Mouse (Mus musculus): ENCODE measurements at regions not wholly inside any gene's neighbourhood (a gene's known extent, or its start where the extent isn't known, plus 50 kb on each side); places are given as distances from the start of the nearest gene placed in this dataset.

GRCm38 (mm10) chr6:34246512-34246911, 69.6 kb upstream of the Slc35b4 start:
- 87% methylated on average over 4 of the region's 4 CpGs for WGBS

GRCm38 (mm10) chr6:34243001-34243400, 66.1 kb upstream of the Slc35b4 start:
- H3K4me2 ChIP-seq (ENCODE audit: low read length) = no peak overlapping the region
- DNase-seq (peak; percentile 13), ATAC-seq (ENCODE audit: low FRiP score, low TSS enrichment) (no peak)
- WGBS = 88% methylated on average over 3 of the region's 3 CpGs
- no peaks in the 10 kb centered on the region for H3K4me1 ChIP-seq (ENCODE audit: control insufficient read depth, insufficient read depth, low read length)
- H3K9ac ChIP-seq (replicated peaks; ENCODE audit: low read length) = no peak overlapping the region
- no peaks in the 10 kb centered on the region for H3K27me3 ChIP-seq (ENCODE audit: control insufficient read depth, insufficient read depth, low read length)
- H3K36me3 ChIP-seq (ENCODE audit: control insufficient read depth, insufficient read depth, low read length) = no peaks in the 10 kb centered on the region
- no peak overlapping the region for H3K4me3 ChIP-seq (replicated peaks; ENCODE audit: low read depth, low read length)
- H3K27ac ChIP-seq (replicated peaks; ENCODE audit: low read depth, low read length) = no peak overlapping the region
- no peaks in the 10 kb centered on the region for H3K9me3 ChIP-seq (ENCODE audit: control insufficient read depth, low read length)

More at GRCm38 (mm10) chr6:34246512-34246911, 69.6 kb upstream of the Slc35b4 start:
- no peak overlapping the region for H3K27ac ChIP-seq (replicated peaks; ENCODE audit: low read depth, low read length)
- H3K36me3 ChIP-seq (ENCODE audit: control insufficient read depth, insufficient read depth, low read length) = no peaks in the 10 kb centered on the region
- H3K9ac ChIP-seq (replicated peaks; ENCODE audit: low read length) = no peak overlapping the region
- H3K9me3 ChIP-seq (ENCODE audit: control insufficient read depth, low read length) = no peaks in the 10 kb centered on the region
- no peak for DNase-seq
- no peak overlapping the region for H3K4me2 ChIP-seq (ENCODE audit: low read length)
- no peaks in the 10 kb centered on the region for H3K27me3 ChIP-seq (ENCODE audit: control insufficient read depth, insufficient read depth, low read length)
- H3K4me3 ChIP-seq (replicated peaks; ENCODE audit: low read depth, low read length) = no peak overlapping the region
- H3K4me1 ChIP-seq (ENCODE audit: control insufficient read depth, insufficient read depth, low read length) = no peaks in the 10 kb centered on the region
- ATAC-seq (ENCODE audit: low FRiP score, low TSS enrichment) = no peak

DNA sequence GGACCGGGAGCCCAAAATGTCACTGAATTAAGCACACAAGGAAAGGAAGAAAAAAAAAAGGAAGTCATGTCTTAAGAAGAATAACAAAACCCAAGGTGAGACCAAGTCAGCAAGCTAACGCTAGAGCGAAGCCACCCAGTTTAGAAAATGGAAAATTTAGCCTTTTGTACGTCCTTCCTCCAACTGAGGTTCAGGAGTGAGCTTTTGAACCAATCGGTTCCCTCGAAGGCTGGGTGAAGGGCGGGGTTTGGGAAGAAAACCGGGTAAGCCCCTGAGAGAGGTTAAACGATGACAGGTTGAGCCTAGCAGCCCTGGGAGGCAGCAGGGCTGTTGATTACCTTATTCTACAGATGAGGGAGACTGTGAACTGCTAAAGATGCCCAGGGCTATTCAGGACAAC, 65.6 kb upstream of the Slc35b4 start:
- H3K4me2 ChIP-seq (ENCODE audit: low read length) = peak overlapping the region; percentile 5; the same call in 1 of the 2 replicates
- no peaks in the 10 kb centered on the region for H3K27me3 ChIP-seq (ENCODE audit: control insufficient read depth, insufficient read depth, low read length)
- H3K9ac ChIP-seq (replicated peaks; ENCODE audit: low read length) = no peak overlapping the region
- no peak for ATAC-seq (ENCODE audit: low FRiP score, low TSS enrichment)
- DNase-seq = peak; percentile 12
- H3K4me1 ChIP-seq (ENCODE audit: control insufficient read depth, insufficient read depth, low read length) = no peaks in the 10 kb centered on the region
- H3K4me3 ChIP-seq (replicated peaks; ENCODE audit: low read depth, low read length) = no peak overlapping the region
- 24% methylated on average over 9 of the region's 9 CpGs for whole genome bisulfite sequencing
- H3K9me3 ChIP-seq (ENCODE audit: control insufficient read depth, low read length) = no peaks in the 10 kb centered on the region
- H3K27ac ChIP-seq (replicated peaks; ENCODE audit: low read depth, low read length) = no peak overlapping the region
- no peaks in the 10 kb centered on the region for H3K36me3 ChIP-seq (ENCODE audit: control insufficient read depth, insufficient read depth, low read length)

GRCm38 (mm10) chr6:34235132-34235531, 58.2 kb upstream of the Slc35b4 start:
- no peak for DNase-seq
- 27% methylated on average over 10 of the region's 10 CpGs for WGBS
- no peaks in the 10 kb centered on the region for H3K9me3 ChIP-seq (ENCODE audit: control insufficient read depth, low read length)

DNA sequence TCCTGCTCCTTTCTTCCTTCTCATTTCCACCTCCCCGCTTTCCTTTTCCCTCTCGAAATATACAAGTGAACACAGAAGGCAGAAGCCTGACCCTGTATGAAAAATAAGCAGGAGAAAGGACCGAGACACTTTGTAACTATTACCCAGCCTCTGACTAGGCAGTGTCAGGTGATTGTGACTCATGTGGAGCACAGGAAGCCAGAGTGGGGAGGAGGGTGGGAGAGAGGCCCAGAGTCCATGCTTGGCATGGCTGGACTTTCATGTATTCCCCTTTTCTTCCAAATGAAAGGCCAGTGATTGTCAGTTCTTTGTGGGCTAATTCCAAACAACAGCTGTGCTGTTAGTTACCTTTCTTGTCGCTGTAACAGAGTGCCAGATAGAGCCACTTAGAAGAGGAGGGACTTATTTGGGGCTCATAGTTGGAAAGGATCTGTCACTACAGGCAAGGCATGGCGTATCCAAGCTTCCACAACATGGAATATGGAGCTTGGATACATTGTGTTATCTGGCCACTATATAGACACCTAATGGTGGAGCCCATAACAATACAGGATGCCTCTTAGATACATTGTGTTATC, 57.6 kb upstream of the Slc35b4 start:
- no peak overlapping the region for H3K27ac ChIP-seq (replicated peaks; ENCODE audit: low read depth, low read length)
- no peak overlapping the region for H3K9ac ChIP-seq (replicated peaks; ENCODE audit: low read length)
- H3K4me1 ChIP-seq (ENCODE audit: control insufficient read depth, insufficient read depth, low read length) = no peaks in the 10 kb centered on the region
- DNase-seq (no peak), ATAC-seq (ENCODE audit: low FRiP score, low TSS enrichment) (no peak)
- no peak overlapping the region for H3K4me2 ChIP-seq (ENCODE audit: low read length)
- H3K9me3 ChIP-seq (ENCODE audit: control insufficient read depth, low read length) = no peaks in the 10 kb centered on the region
- 81% methylated on average over 5 of the region's 5 CpGs for WGBS
- H3K4me3 ChIP-seq (replicated peaks; ENCODE audit: low read depth, low read length) = no peak overlapping the region
- H3K27me3 ChIP-seq (ENCODE audit: control insufficient read depth, insufficient read depth, low read length) = no peaks in the 10 kb centered on the region
- H3K36me3 ChIP-seq (ENCODE audit: control insufficient read depth, insufficient read depth, low read length) = no peaks in the 10 kb centered on the region

More at GRCm38 (mm10) chr6:34235132-34235531, 58.2 kb upstream of the Slc35b4 start:
- ATAC-seq (ENCODE audit: low FRiP score, low TSS enrichment) = no peak
- H3K4me3 ChIP-seq (replicated peaks; ENCODE audit: low read depth, low read length) = no peak overlapping the region
- H3K4me2 ChIP-seq (ENCODE audit: low read length) = no peak overlapping the region
- no peak overlapping the region for H3K9ac ChIP-seq (replicated peaks; ENCODE audit: low read length)
- H3K4me1 ChIP-seq (ENCODE audit: control insufficient read depth, insufficient read depth, low read length) = no peaks in the 10 kb centered on the region
- no peaks in the 10 kb centered on the region for H3K27me3 ChIP-seq (ENCODE audit: control insufficient read depth, insufficient read depth, low read length)
- no peak overlapping the region for H3K27ac ChIP-seq (replicated peaks; ENCODE audit: low read depth, low read length)
- H3K36me3 ChIP-seq (ENCODE audit: control insufficient read depth, insufficient read depth, low read length) = no peaks in the 10 kb centered on the region

DNA sequence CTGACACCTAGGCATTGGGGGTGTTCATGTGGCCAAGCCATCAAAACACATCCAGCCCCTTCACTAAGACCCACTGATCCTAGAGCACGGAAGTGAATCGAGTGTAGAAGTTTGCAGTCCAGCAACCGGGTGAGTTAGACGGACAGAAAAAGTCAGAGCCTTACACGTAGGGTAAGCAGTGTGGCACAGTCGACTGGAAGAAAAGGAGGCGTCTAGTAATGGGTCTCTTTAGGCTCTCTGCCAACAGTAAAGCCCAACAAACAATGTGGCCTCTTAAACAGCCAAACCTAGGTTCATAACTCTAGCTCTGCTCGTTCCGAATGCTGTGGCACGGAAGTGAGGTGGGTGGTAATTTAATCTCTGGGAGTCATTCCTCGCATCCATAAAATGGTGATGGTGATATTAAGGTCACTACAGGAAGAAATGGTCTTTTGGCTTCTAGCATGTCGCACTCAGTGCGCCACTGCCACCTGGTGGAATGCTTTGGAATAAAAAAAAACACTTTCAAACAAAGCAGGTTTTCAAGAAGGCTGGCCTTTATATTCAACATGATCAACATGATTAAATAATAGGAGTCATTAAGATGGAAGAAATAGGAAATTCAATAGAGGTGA, 54.0 kb upstream of the Slc35b4 start:
- Histone ChIP-seq H3K9me3 (ENCODE audit: control insufficient read depth, low read length) (no peaks in the 10 kb centered on the region), H3K4me1 (ENCODE audit: control insufficient read depth, insufficient read depth, low read length) (no peaks in the 10 kb centered on the region), H3K36me3 (ENCODE audit: control insufficient read depth, insufficient read depth, low read length) (no peaks in the 10 kb centered on the region), H3K4me2 (ENCODE audit: low read length) (no peak overlapping the region), H3K9ac (replicated peaks; ENCODE audit: low read length) (no peak overlapping the region), H3K27me3 (ENCODE audit: control insufficient read depth, insufficient read depth, low read length) (no peaks in the 10 kb centered on the region), H3K4me3 (replicated peaks; ENCODE audit: low read depth, low read length) (no peak overlapping the region), H3K27ac (replicated peaks; ENCODE audit: low read depth, low read length) (no peak overlapping the region)
- WGBS = 40% methylated on average over 13 of the region's 13 CpGs
- ATAC-seq (ENCODE audit: low FRiP score, low TSS enrichment) (no peak), DNase-seq (peak; percentile 87)

GRCm38 (mm10) chr6:34227131-34227530, 50.2 kb upstream of the Slc35b4 start:
- 89% methylated on average over 4 of the region's 4 CpGs for WGBS
- no peak overlapping the region for H3K4me2 ChIP-seq (ENCODE audit: low read length)
- ATAC-seq (ENCODE audit: low FRiP score, low TSS enrichment) = no peak

More at GRCm38 (mm10) chr6:34227131-34227530, 50.2 kb upstream of the Slc35b4 start:
- 0 out of 2 replicates have a peak, but pooled peaks cover 3% of the 10 kb centered on the region for H3K9me3 ChIP-seq (ENCODE audit: control insufficient read depth, low read length)
- DNase-seq = no peak
- H3K27me3 ChIP-seq (ENCODE audit: control insufficient read depth, insufficient read depth, low read length) = no peaks in the 10 kb centered on the region
- H3K4me1 ChIP-seq (ENCODE audit: control insufficient read depth, insufficient read depth, low read length) = no peaks in the 10 kb centered on the region
- no peak overlapping the region for H3K9ac ChIP-seq (replicated peaks; ENCODE audit: low read length)
- H3K27ac ChIP-seq (replicated peaks; ENCODE audit: low read depth, low read length) = no peak overlapping the region
- no peak overlapping the region for H3K4me3 ChIP-seq (replicated peaks; ENCODE audit: low read depth, low read length)
- no peaks in the 10 kb centered on the region for H3K36me3 ChIP-seq (ENCODE audit: control insufficient read depth, insufficient read depth, low read length)

All from midbrain, embryonic 14.5 days (tissue).